Mouse (Mus musculus) G1E (cell line): ENCODE results near the gene Rab11a.

ENCODE experiments used
- CTCF ChIP-seq: IDR thresholded peaks from 2 replicates; pipeline ENCODE4 v1.5.1; 2012; ENCODE audit warnings: low read depth, low read length, inconsistent platforms, mixed read lengths
- GATA1 ChIP-seq: IDR thresholded peaks from 2 replicates; pipeline ENCODE4 v1.6.1; 2012; ENCODE audit warnings: borderline replicate concordance, low read length, inconsistent platforms, mixed read lengths

GRCm38 (mm10) chr9:64700451-64701311 lies 36.9 kb downstream of the Rab11a start:
- TF ChIP-seq GATA1: no peak
- TF ChIP-seq CTCF: no peak
